Mouse (Mus musculus): Measurements from ENCODE around the gene Rab5c. TPM values are rescaled to one million over a fixed set of nuclear protein-coding genes. Genes with fewer than 3 reads are reported as not detected.

Rab5c gene
- polyA plus RNA-seq, 1 experiment from 2014 or later, result 41.1 TPM

GRCm38 (mm10) chr11:100681826-100682225 is 56.2 kb downstream of the Rab5c start:
- H3K27me3 ChIP-seq (ENCODE audit: control insufficient read depth, insufficient read depth, low read length), result no peaks in the 10 kb centered on the region
- H3K27ac ChIP-seq (ENCODE audit: low read depth, low read length), result no peak overlapping the region
- 0 out of 2 replicates have a peak, but pooled peaks cover 5% of the 10 kb centered on the region for H3K4me1 ChIP-seq (ENCODE audit: control insufficient read depth, insufficient read depth, low read length)
- WGBS (ENCODE audit: insufficient replicate concordance), result 79% methylated on average over 5 of the region's 5 CpGs
- no peaks in the 10 kb centered on the region for H3K9me3 ChIP-seq (replicated peaks; ENCODE audit: control insufficient read depth, low read length)
- H3K4me3 ChIP-seq (ENCODE audit: low read depth, low read length), result no peak overlapping the region
- no peaks in the 10 kb centered on the region for H3K36me3 ChIP-seq (ENCODE audit: control insufficient read depth, insufficient read depth, low read length)
- no peak for ATAC-seq (replicated peaks; ENCODE audit: insufficient number of reproducible peaks, low FRiP score, low TSS enrichment)
- 0 out of 2 replicates have a peak overlapping the region, but pooled peaks have one; percentile 16 for H3K9ac ChIP-seq (ENCODE audit: low read depth, low read length)
- H3K4me2 ChIP-seq, result no peak overlapping the region

DNA sequence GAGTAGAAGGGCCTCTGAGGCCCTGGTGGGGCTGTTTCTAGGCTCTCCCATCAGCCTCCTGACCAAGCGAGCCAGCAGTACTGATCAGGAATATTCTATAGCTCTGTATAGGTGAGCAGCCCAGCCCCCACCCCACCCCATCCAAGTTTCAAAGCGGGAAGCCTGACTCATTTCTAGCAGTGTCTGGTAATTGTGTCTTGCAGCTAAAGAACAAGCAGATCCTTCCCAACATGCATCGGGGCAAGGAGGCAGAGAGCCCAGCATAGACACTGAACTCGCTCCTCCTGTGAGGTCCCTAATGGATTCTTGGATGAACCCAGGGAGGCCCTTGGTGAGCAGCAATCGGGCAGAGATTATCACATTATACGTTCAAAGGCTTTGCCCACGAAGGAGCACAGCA is 60.2 kb downstream of the Rab5c start:
- H3K36me3 ChIP-seq (ENCODE audit: control insufficient read depth, insufficient read depth, low read length), result no peaks in the 10 kb centered on the region
- H3K27me3 ChIP-seq (ENCODE audit: control insufficient read depth, insufficient read depth, low read length), result peaks cover 18% of the 10 kb centered on the region
- H3K4me2 ChIP-seq, result no peak overlapping the region
- ATAC-seq (replicated peaks; ENCODE audit: insufficient number of reproducible peaks, low FRiP score, low TSS enrichment), result no peak
- H3K9me3 ChIP-seq (replicated peaks; ENCODE audit: control insufficient read depth, low read length), result no peaks in the 10 kb centered on the region
- H3K4me3 ChIP-seq (ENCODE audit: low read depth, low read length), result no peak overlapping the region
- H3K27ac ChIP-seq (ENCODE audit: low read depth, low read length), result no peak overlapping the region
- WGBS (ENCODE audit: insufficient replicate concordance), result 38% methylated on average over 7 of the region's 7 CpGs
- H3K9ac ChIP-seq (ENCODE audit: low read depth, low read length), result no peak overlapping the region
- 0 out of 2 replicates have a peak, but pooled peaks cover 3% of the 10 kb centered on the region for H3K4me1 ChIP-seq (ENCODE audit: control insufficient read depth, insufficient read depth, low read length)

DNA sequence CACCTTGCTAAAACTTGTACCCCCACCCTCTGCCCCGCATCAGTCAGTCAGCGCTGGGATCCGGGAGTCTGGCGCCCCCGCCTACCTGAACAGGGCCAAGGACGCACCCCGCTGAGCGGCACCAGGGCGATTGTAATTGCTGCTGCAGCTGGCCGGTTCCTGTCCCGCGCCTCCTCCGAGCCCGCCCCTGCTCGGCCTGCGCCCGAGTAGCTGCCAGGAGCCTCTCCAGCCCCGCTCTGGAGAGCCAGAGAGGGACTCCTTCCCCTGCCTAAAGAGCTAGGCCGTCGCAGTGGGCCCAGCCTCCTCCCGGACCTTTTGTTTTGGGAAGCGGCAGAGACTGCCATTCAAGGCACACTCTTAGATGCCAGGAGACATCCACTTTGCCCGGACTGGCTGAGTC is 64.8 kb downstream of the Rab5c start:
- no peaks in the 10 kb centered on the region for H3K9me3 ChIP-seq (replicated peaks; ENCODE audit: control insufficient read depth, low read length)
- peak overlapping the region; percentile 36 for H3K4me2 ChIP-seq
- ATAC-seq (replicated peaks; ENCODE audit: insufficient number of reproducible peaks, low FRiP score, low TSS enrichment), result 0 out of 2 replicates have a peak, but pooled peaks have one; percentile 10
- H3K27ac ChIP-seq (ENCODE audit: low read depth, low read length), result no peak overlapping the region
- no peaks in the 10 kb centered on the region for H3K36me3 ChIP-seq (ENCODE audit: control insufficient read depth, insufficient read depth, low read length)
- peaks cover 25% of the 10 kb centered on the region for H3K27me3 ChIP-seq (ENCODE audit: control insufficient read depth, insufficient read depth, low read length)
- H3K9ac ChIP-seq (ENCODE audit: low read depth, low read length), result no peak overlapping the region
- WGBS (ENCODE audit: insufficient replicate concordance), result 2% methylated on average over 22 of the region's 23 CpGs
- peak overlapping the region; percentile 20 for H3K4me3 ChIP-seq (ENCODE audit: low read depth, low read length)
- H3K4me1 ChIP-seq (ENCODE audit: control insufficient read depth, insufficient read depth, low read length), result 0 out of 2 replicates have a peak, but pooled peaks cover 3% of the 10 kb centered on the region

DNA sequence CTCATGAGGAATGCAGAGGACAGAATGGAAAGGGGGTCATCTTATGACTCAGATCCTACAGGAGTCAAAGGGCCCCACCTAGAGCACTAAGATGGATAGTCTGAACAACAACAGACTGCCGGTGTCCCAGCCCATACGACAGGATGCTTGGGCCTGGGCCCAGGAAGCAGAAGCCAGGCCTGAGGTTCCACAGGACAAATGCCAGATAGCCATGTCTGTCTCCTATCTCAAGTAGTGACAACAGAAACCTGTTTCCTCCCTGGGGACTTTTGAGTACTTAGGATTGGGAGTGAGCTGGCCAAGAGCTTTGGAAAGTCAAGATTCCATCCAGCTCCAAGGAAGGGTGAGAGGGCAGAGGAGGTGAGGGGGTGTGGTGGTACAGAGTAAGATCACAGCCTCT is 66.1 kb downstream of the Rab5c start:
- Histone ChIP-seq H3K4me2 (no peak overlapping the region), H3K4me3 (ENCODE audit: low read depth, low read length) (no peak overlapping the region), H3K4me1 (ENCODE audit: control insufficient read depth, insufficient read depth, low read length) (no peaks in the 10 kb centered on the region), H3K36me3 (ENCODE audit: control insufficient read depth, insufficient read depth, low read length) (no peaks in the 10 kb centered on the region), H3K27ac (ENCODE audit: low read depth, low read length) (no peak overlapping the region), H3K27me3 (ENCODE audit: control insufficient read depth, insufficient read depth, low read length) (peaks cover 25% of the 10 kb centered on the region), H3K9ac (ENCODE audit: low read depth, low read length) (no peak overlapping the region), H3K9me3 (replicated peaks; ENCODE audit: control insufficient read depth, low read length) (no peaks in the 10 kb centered on the region)
- WGBS (ENCODE audit: insufficient replicate concordance), result 28% methylated on average over 2 of the region's 2 CpGs
- no peak for ATAC-seq (replicated peaks; ENCODE audit: insufficient number of reproducible peaks, low FRiP score, low TSS enrichment)

DNA sequence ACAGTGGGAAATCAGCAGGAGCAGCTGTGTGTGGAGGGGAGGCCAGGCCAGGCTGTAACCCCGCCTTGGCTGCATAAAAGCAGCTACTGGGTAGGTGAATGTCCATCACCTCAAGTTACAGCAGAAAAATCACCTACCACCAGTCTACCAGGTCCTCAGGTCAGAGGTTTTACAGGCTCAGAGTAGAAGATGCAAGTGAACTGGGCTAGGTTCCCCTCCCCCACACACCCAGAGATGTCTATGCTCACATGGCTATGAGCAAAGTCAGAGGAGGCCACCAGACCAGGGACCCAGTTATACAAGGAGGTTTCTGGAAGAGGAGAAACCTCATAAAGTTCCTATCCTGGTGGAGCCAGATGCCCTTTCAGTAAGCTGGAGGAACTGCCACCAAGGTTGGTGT is 67.0 kb downstream of the Rab5c start:
- no peaks in the 10 kb centered on the region for H3K36me3 ChIP-seq (ENCODE audit: control insufficient read depth, insufficient read depth, low read length)
- H3K4me2 ChIP-seq, result no peak overlapping the region
- WGBS (ENCODE audit: insufficient replicate concordance), result 55% methylated on average over 1 of the region's 1 CpGs
- no peak overlapping the region for H3K9ac ChIP-seq (ENCODE audit: low read depth, low read length)
- H3K27ac ChIP-seq (ENCODE audit: low read depth, low read length), result no peak overlapping the region
- ATAC-seq (replicated peaks; ENCODE audit: insufficient number of reproducible peaks, low FRiP score, low TSS enrichment), result no peak
- H3K27me3 ChIP-seq (ENCODE audit: control insufficient read depth, insufficient read depth, low read length), result peaks cover 25% of the 10 kb centered on the region
- no peak overlapping the region for H3K4me3 ChIP-seq (ENCODE audit: low read depth, low read length)
- no peaks in the 10 kb centered on the region for H3K4me1 ChIP-seq (ENCODE audit: control insufficient read depth, insufficient read depth, low read length)
- no peaks in the 10 kb centered on the region for H3K9me3 ChIP-seq (replicated peaks; ENCODE audit: control insufficient read depth, low read length)

Other genes with a start within 250 kb of the Rab5c start
- 76.6 and 93.9 TPM in 2 replicates for gene Acly, start 210.2 kb downstream of the Rab5c start, polyA plus RNA-seq (2014; fragmentation: Nextera tagmentation; extraction: Ambion mirVana)
- gene Ttc25, start 192.6 kb downstream of the Rab5c start, polyA plus RNA-seq (2014; fragmentation: Nextera tagmentation; extraction: Ambion mirVana), result 0.31 and 1.1 TPM in 2 replicates
- gene Cnp, start 163.3 kb downstream of the Rab5c start, polyA plus RNA-seq (2014; fragmentation: Nextera tagmentation; extraction: Ambion mirVana), result 15.7 and 19.0 TPM in 2 replicates
- gene Nkiras2, start 119.0 kb downstream of the Rab5c start, polyA plus RNA-seq (2014; fragmentation: Nextera tagmentation; extraction: Ambion mirVana), result 65.4 and 66.9 TPM in 2 replicates
- gene Dnajc7, start 118.0 kb downstream of the Rab5c start, polyA plus RNA-seq (2014; fragmentation: Nextera tagmentation; extraction: Ambion mirVana), result 69.4 and 85.1 TPM in 2 replicates
- gene Zfp385c, start 45.8 kb downstream of the Rab5c start, polyA plus RNA-seq (2014; fragmentation: Nextera tagmentation; extraction: Ambion mirVana), result 0.14 and 0.25 TPM in 2 replicates
- gene Dhx58, start 33.9 kb downstream of the Rab5c start, polyA plus RNA-seq (2014; fragmentation: Nextera tagmentation; extraction: Ambion mirVana), result 0.65 and 1.3 TPM in 2 replicates
- 36.7 and 37.9 TPM in 2 replicates for gene Kat2a, start 25.8 kb downstream of the Rab5c start, polyA plus RNA-seq (2014; fragmentation: Nextera tagmentation; extraction: Ambion mirVana)
- 0.37 TPM in 1 of 2 replicates, not detected in the other for gene Hspb9, start 24.4 kb downstream of the Rab5c start, polyA plus RNA-seq (2014; fragmentation: Nextera tagmentation; extraction: Ambion mirVana)
- not detected in 2 replicates for gene Kcnh4, start 21.7 kb upstream of the Rab5c start, polyA plus RNA-seq (2014; fragmentation: Nextera tagmentation; extraction: Ambion mirVana)
- not detected in 2 replicates for gene Hcrt, start 24.7 kb upstream of the Rab5c start, polyA plus RNA-seq (2014; fragmentation: Nextera tagmentation; extraction: Ambion mirVana)
- gene Ghdc, start 32.7 kb upstream of the Rab5c start, polyA plus RNA-seq (2014; fragmentation: Nextera tagmentation; extraction: Ambion mirVana), result 3.8 and 5.3 TPM in 2 replicates
- 26.4 and 32.0 TPM in 2 replicates for gene Stat5b, start 112.5 kb upstream of the Rab5c start, polyA plus RNA-seq (2014; fragmentation: Nextera tagmentation; extraction: Ambion mirVana)
- 5.6 and 5.9 TPM in 2 replicates for gene Stat5a, start 121.1 kb upstream of the Rab5c start, polyA plus RNA-seq (2014; fragmentation: Nextera tagmentation; extraction: Ambion mirVana)
- 45.0 and 49.0 TPM in 2 replicates for gene Stat3, start 201.3 kb upstream of the Rab5c start, polyA plus RNA-seq (2014; fragmentation: Nextera tagmentation; extraction: Ambion mirVana)
- gene Cavin1, start 232.7 kb upstream of the Rab5c start, polyA plus RNA-seq (2014; fragmentation: Nextera tagmentation; extraction: Ambion mirVana), result 113 and 175 TPM in 2 replicates

Data from heart, embryonic 11.5 days (tissue).